Mouse (Mus musculus): ENCODE data around the gene Gtpbp1.

The Gtpbp1 gene

GRCm38 (mm10) chr15:79725190-79725789, 34.6 kb downstream of the Gtpbp1 start:
- no peak for DNase-seq (ENCODE audit: low spot score)

GRCm38 (mm10) chr15:79727840-79728239, 37.2 kb downstream of the Gtpbp1 start:
- DNase-seq (ENCODE audit: low spot score): no peak

GRCm38 (mm10) chr15:79728311-79728710, 37.7 kb downstream of the Gtpbp1 start:
- DNase-seq (ENCODE audit: low spot score): no peak

- no peak for DNase-seq (ENCODE audit: low spot score)
These were observed 38.2 kb downstream of the Gtpbp1 start for GRCm38 (mm10) chr15:79728731-79729388.

- no peak for DNase-seq (ENCODE audit: low spot score)
These were observed 40.9 kb downstream of the Gtpbp1 start for GRCm38 (mm10) chr15:79731554-79731953.

GRCm38 (mm10) chr15:79733192-79733591, 42.5 kb downstream of the Gtpbp1 start:
- no peak for DNase-seq (ENCODE audit: low spot score)

- no peak for DNase-seq (ENCODE audit: low spot score)
These were observed 43.0 kb downstream of the Gtpbp1 start for GRCm38 (mm10) chr15:79733640-79734039.

GRCm38 (mm10) chr15:79734311-79734710, 43.7 kb downstream of the Gtpbp1 start:
- no peak for DNase-seq (ENCODE audit: low spot score)

GRCm38 (mm10) chr15:79740739-79741138, 50.1 kb downstream of the Gtpbp1 start:
- DNase-seq (ENCODE audit: low spot score): no peak

- DNase-seq (ENCODE audit: low spot score): no peak
These were observed 50.7 kb downstream of the Gtpbp1 start for GRCm38 (mm10) chr15:79741173-79741858.

GRCm38 (mm10) chr15:79741921-79742705, 51.5 kb downstream of the Gtpbp1 start, which contains the start of gene Sun2:
Sun2 (minus strand) TSS chr15:79742536.
- DNase-seq (ENCODE audit: low spot score): peak; percentile 77

GRCm38 (mm10) chr15:79742706-79743023, 52.0 kb downstream of the Gtpbp1 start:
- DNase-seq (ENCODE audit: low spot score): no peak

GRCm38 (mm10) chr15:79744001-79744400, 53.4 kb downstream of the Gtpbp1 start:
- DNase-seq (ENCODE audit: low spot score): no peak

GRCm38 (mm10) chr15:79744742-79745141, 54.1 kb downstream of the Gtpbp1 start:
- no peak for DNase-seq (ENCODE audit: low spot score)

GRCm38 (mm10) chr15:79745312-79745711, 54.7 kb downstream of the Gtpbp1 start:
- no peak for DNase-seq (ENCODE audit: low spot score)

- no peak for DNase-seq (ENCODE audit: low spot score)
These were observed 55.2 kb downstream of the Gtpbp1 start for GRCm38 (mm10) chr15:79745883-79746282.

GRCm38 (mm10) chr15:79747998-79748397, 57.4 kb downstream of the Gtpbp1 start:
- DNase-seq (ENCODE audit: low spot score): no peak

GRCm38 (mm10) chr15:79749162-79749561, 58.5 kb downstream of the Gtpbp1 start:
- no peak for DNase-seq (ENCODE audit: low spot score)

- no peak for DNase-seq (ENCODE audit: low spot score)
These were observed 59.6 kb downstream of the Gtpbp1 start for GRCm38 (mm10) chr15:79750266-79750665.

- no peak for DNase-seq (ENCODE audit: low spot score)
These were observed 61.1 kb downstream of the Gtpbp1 start for GRCm38 (mm10) chr15:79751772-79752171.

GRCm38 (mm10) chr15:79752742-79753419, 62.2 kb downstream of the Gtpbp1 start:
- peak; percentile 48 for DNase-seq (ENCODE audit: low spot score)

GRCm38 (mm10) chr15:79753420-79753752, 62.7 kb downstream of the Gtpbp1 start:
- DNase-seq (ENCODE audit: low spot score): no peak
